Mouse (Mus musculus): ENCODE measurements around the gene D5Ertd579e. TPM values are rescaled to one million over a fixed set of nuclear protein-coding genes. Genes with fewer than 3 reads are reported as not detected.
A peak's percentile ranks its signal among the peaks of the same experiment; 100 is the strongest.

D5Ertd579e gene
- polyA plus RNA-seq, 1 experiment from 2014 or later = 25.5 TPM

DNA sequence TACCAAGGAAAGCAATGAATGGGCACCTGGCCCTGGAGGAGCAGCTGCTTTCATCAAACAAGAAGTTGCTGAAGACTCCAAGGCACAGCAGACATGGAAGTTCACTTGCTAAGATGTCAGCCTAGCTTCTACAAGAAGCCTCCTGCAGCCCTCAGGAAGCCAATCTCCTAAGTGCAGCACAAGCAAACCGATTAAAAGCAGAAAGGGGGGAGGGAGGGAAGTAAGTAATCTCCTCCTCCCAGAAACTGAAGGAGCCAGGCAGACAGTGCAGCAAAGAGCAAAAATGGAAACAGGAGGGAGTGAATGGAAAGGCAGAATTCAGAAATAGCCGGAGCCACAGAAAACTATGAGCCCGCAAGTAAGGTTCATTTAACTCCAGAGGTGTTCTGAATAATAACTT, 122.5 kb downstream of the D5Ertd579e start:
- DNase-seq = no peak
- Histone ChIP-seq H3K36me3 (ENCODE audit: insufficient read depth) (peaks cover 10% of the 10 kb centered on the region; the same call in 1 of the 2 replicates), H3K9ac (no peak overlapping the region), H3K4me3 (ENCODE audit: low read depth, low read length) (no peak overlapping the region), H3K4me1 (ENCODE audit: insufficient read depth) (peaks cover 8% of the 10 kb centered on the region; the same call in 1 of the 2 replicates), H3K9me3 (ENCODE audit: low read depth, low read length) (no peaks in the 10 kb centered on the region), H3K27ac (ENCODE audit: low read depth) (peak overlapping the region; percentile 70; the same call in 1 of the 2 replicates), H3K4me2 (no peak overlapping the region), H3K27me3 (ENCODE audit: insufficient read depth, low read length) (no peaks in the 10 kb centered on the region)
- no peak for ATAC-seq (ENCODE audit: insufficient read depth)
- TF ChIP-seq CTCF (IDR thresholded peaks at IDR 0.05; ENCODE audit: low read depth) = no peak
- WGBS = 52% methylated on average over 3 of the region's 3 CpGs

DNA sequence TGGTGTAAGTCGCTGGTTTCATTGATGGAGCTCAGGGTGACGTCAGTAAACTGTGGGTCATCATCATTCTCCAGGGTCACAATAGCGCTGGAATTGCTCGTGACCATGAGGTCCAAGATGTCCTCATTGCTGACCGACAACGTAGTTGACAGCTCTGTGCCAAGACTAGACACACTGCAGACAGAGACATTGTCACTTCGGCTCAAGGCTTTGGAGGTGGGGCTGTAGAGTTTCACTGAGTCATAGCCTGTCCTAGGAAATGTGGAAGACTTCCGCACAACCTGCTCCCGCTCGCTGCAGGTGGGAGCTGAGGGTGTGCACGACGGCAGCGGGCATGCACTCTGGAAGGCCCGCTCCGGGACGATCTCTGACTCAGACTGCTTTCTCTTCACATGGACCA, 124.5 kb downstream of the D5Ertd579e start:
- WGBS = 91% methylated on average over 16 of the region's 16 CpGs
- Histone ChIP-seq H3K4me2 (no peak overlapping the region), H3K4me1 (ENCODE audit: insufficient read depth) (peaks cover 8% of the 10 kb centered on the region; the same call in 1 of the 2 replicates)

GRCm38 (mm10) chr5:36570546-36571245, 125.1 kb downstream of the D5Ertd579e start:
- DNase-seq (no peak), ATAC-seq (ENCODE audit: insufficient read depth) (no peak)
- H3K27ac ChIP-seq (ENCODE audit: low read depth) = no peak overlapping the region
- H3K4me2 ChIP-seq = no peak overlapping the region
- peaks cover 10% of the 10 kb centered on the region; the same call in 1 of the 2 replicates for H3K36me3 ChIP-seq (ENCODE audit: insufficient read depth)
- no peak overlapping the region for H3K4me3 ChIP-seq (ENCODE audit: low read depth, low read length)
- no peak overlapping the region for H3K9ac ChIP-seq
- WGBS = 79% methylated on average over 4 of the region's 4 CpGs
- H3K4me1 ChIP-seq (ENCODE audit: insufficient read depth) = peaks cover 8% of the 10 kb centered on the region; the same call in 1 of the 2 replicates
- no peak for TF ChIP-seq CTCF (IDR thresholded peaks at IDR 0.05; ENCODE audit: low read depth)
- no peaks in the 10 kb centered on the region for H3K27me3 ChIP-seq (ENCODE audit: insufficient read depth, low read length)
- no peaks in the 10 kb centered on the region for H3K9me3 ChIP-seq (ENCODE audit: low read depth, low read length)

More for the DNA sequence above, 124.5 kb downstream of the D5Ertd579e start:
- DNase-seq (no peak), ATAC-seq (ENCODE audit: insufficient read depth) (no peak)
- H3K9me3 ChIP-seq (ENCODE audit: low read depth, low read length) = no peaks in the 10 kb centered on the region
- no peak overlapping the region for H3K9ac ChIP-seq
- TF ChIP-seq CTCF (IDR thresholded peaks at IDR 0.05; ENCODE audit: low read depth) = no peak
- H3K27ac ChIP-seq (ENCODE audit: low read depth) = no peak overlapping the region
- peaks cover 10% of the 10 kb centered on the region; the same call in 1 of the 2 replicates for H3K36me3 ChIP-seq (ENCODE audit: insufficient read depth)
- no peaks in the 10 kb centered on the region for H3K27me3 ChIP-seq (ENCODE audit: insufficient read depth, low read length)
- no peak overlapping the region for H3K4me3 ChIP-seq (ENCODE audit: low read depth, low read length)

GRCm38 (mm10) chr5:36570098-36570497, 125.7 kb downstream of the D5Ertd579e start:
- Histone ChIP-seq H3K9me3 (ENCODE audit: low read depth, low read length) (no peaks in the 10 kb centered on the region), H3K9ac (no peak overlapping the region), H3K4me3 (ENCODE audit: low read depth, low read length) (no peak overlapping the region), H3K27ac (ENCODE audit: low read depth) (no peak overlapping the region), H3K4me1 (ENCODE audit: insufficient read depth) (peaks cover 8% of the 10 kb centered on the region; the same call in 1 of the 2 replicates), H3K36me3 (ENCODE audit: insufficient read depth) (peaks cover 10% of the 10 kb centered on the region; the same call in 1 of the 2 replicates), H3K27me3 (ENCODE audit: insufficient read depth, low read length) (no peaks in the 10 kb centered on the region), H3K4me2 (no peak overlapping the region)
- WGBS = 87% methylated on average over 7 of the region's 7 CpGs
- ATAC-seq (ENCODE audit: insufficient read depth) (no peak), DNase-seq (no peak)
- TF ChIP-seq CTCF (IDR thresholded peaks at IDR 0.05; ENCODE audit: low read depth) = no peak

- no peak for TF ChIP-seq CTCF (IDR thresholded peaks at IDR 0.05; ENCODE audit: low read depth)
- no peak overlapping the region for H3K4me3 ChIP-seq (ENCODE audit: low read depth, low read length)
- no peak overlapping the region for H3K9ac ChIP-seq
- no peak overlapping the region for H3K4me2 ChIP-seq
- H3K9me3 ChIP-seq (ENCODE audit: low read depth, low read length) = no peaks in the 10 kb centered on the region
- ATAC-seq (ENCODE audit: insufficient read depth) = no peak
- peaks cover 10% of the 10 kb centered on the region; the same call in 1 of the 2 replicates for H3K36me3 ChIP-seq (ENCODE audit: insufficient read depth)
- H3K27me3 ChIP-seq (ENCODE audit: insufficient read depth, low read length) = no peaks in the 10 kb centered on the region
- no peak for DNase-seq
- no peaks in the 10 kb centered on the region; the same call in 1 of the 2 replicates for H3K4me1 ChIP-seq (ENCODE audit: insufficient read depth)
- H3K27ac ChIP-seq (ENCODE audit: low read depth) = no peak overlapping the region
- 60% methylated on average over 4 of the region's 4 CpGs for WGBS
These were observed 127.7 kb downstream of the D5Ertd579e start for GRCm38 (mm10) chr5:36568118-36568517.

- 56% methylated on average over 2 of the region's 2 CpGs for WGBS
- no peak overlapping the region for H3K4me3 ChIP-seq (ENCODE audit: low read depth, low read length)
- no peaks in the 10 kb centered on the region for H3K4me1 ChIP-seq (ENCODE audit: insufficient read depth)
- ATAC-seq (ENCODE audit: insufficient read depth) (no peak), DNase-seq (no peak)
- TF ChIP-seq CTCF (IDR thresholded peaks at IDR 0.05; ENCODE audit: low read depth) = no peak
- no peak overlapping the region for H3K27ac ChIP-seq (ENCODE audit: low read depth)
- no peaks in the 10 kb centered on the region for H3K9me3 ChIP-seq (ENCODE audit: low read depth, low read length)
- H3K27me3 ChIP-seq (ENCODE audit: insufficient read depth, low read length) = no peaks in the 10 kb centered on the region
- H3K4me2 ChIP-seq = no peak overlapping the region
- no peak overlapping the region for H3K9ac ChIP-seq
- H3K36me3 ChIP-seq (ENCODE audit: insufficient read depth) = peaks cover 10% of the 10 kb centered on the region; the same call in 1 of the 2 replicates
These were observed 128.2 kb downstream of the D5Ertd579e start for GRCm38 (mm10) chr5:36567627-36568026.

- Histone ChIP-seq H3K4me1 (ENCODE audit: insufficient read depth) (no peaks in the 10 kb centered on the region), H3K4me2 (no peak overlapping the region), H3K9me3 (ENCODE audit: low read depth, low read length) (no peaks in the 10 kb centered on the region), H3K4me3 (ENCODE audit: low read depth, low read length) (no peak overlapping the region), H3K27ac (ENCODE audit: low read depth) (no peak overlapping the region), H3K27me3 (ENCODE audit: insufficient read depth, low read length) (no peaks in the 10 kb centered on the region), H3K9ac (no peak overlapping the region), H3K36me3 (ENCODE audit: insufficient read depth) (no peaks in the 10 kb centered on the region)
- no peak for TF ChIP-seq CTCF (IDR thresholded peaks at IDR 0.05; ENCODE audit: low read depth)
- ATAC-seq (ENCODE audit: insufficient read depth) = no peak
- no peak for DNase-seq
- WGBS = 62% methylated on average over 9 of the region's 9 CpGs
These were observed 131.3 kb downstream of the D5Ertd579e start for GRCm38 (mm10) chr5:36564530-36564929.
